Mouse (Mus musculus) urinary bladder, postnatal 4 days (tissue): ENCODE measurements around the gene Kcnq1.

ENCODE experiments used
- DNase-seq, 2 experiments: peaks; one replicate each; pipeline ENCODE4 v3.0.0; 2021 to 2022; ENCODE audit warnings: low spot score in 2 of 2

The Kcnq1 gene

GRCm38 (mm10) chr7:143106062-143106461 is at the start of gene Kcnq1:
Gene Kcnq1 (plus strand): TSS chr7:143106362.
- no peak for DNase-seq

- DNase-seq, result no peak
Measured at GRCm38 (mm10) chr7:143057023-143057422, 49.1 kb upstream of the Kcnq1 start.

GRCm38 (mm10) chr7:143057667-143058220 is 48.4 kb upstream of the Kcnq1 start:
- DNase-seq, result no peak

- DNase-seq, result no peak
Measured at GRCm38 (mm10) chr7:143058221-143058697, 47.9 kb upstream of the Kcnq1 start.

GRCm38 (mm10) chr7:143059202-143059870 is 46.8 kb upstream of the Kcnq1 start:
- no peak for DNase-seq

- DNase-seq, result no peak
Measured at GRCm38 (mm10) chr7:143062704-143063103, 43.5 kb upstream of the Kcnq1 start.

GRCm38 (mm10) chr7:143064226-143064625 is 41.9 kb upstream of the Kcnq1 start:
- no peak for DNase-seq

- no peak for DNase-seq
Measured at GRCm38 (mm10) chr7:143065692-143066091, 40.5 kb upstream of the Kcnq1 start.

- DNase-seq, result no peak
Measured at GRCm38 (mm10) chr7:143067469-143067868, 38.7 kb upstream of the Kcnq1 start.

- DNase-seq, result no peak
Measured at GRCm38 (mm10) chr7:143067897-143068296, 38.3 kb upstream of the Kcnq1 start.

- DNase-seq, result peak; percentile 45 to 65
Measured at GRCm38 (mm10) chr7:143068316-143068881, 37.8 kb upstream of the Kcnq1 start.

GRCm38 (mm10) chr7:143068882-143069591 is 37.1 kb upstream of the Kcnq1 start, which contains the start of gene Tssc4:
Gene Tssc4 (plus strand): TSS chr7:143069249.
- peak; percentile 96 to 98 for DNase-seq

GRCm38 (mm10) chr7:143069751-143070400 is 36.3 kb upstream of the Kcnq1 start:
- DNase-seq, result no peak

- DNase-seq, result no peak
Measured at GRCm38 (mm10) chr7:143070506-143071070, 35.6 kb upstream of the Kcnq1 start.

- no peak for DNase-seq
Measured at GRCm38 (mm10) chr7:143072605-143073004, 33.6 kb upstream of the Kcnq1 start.

GRCm38 (mm10) chr7:143073086-143073485 is 33.1 kb upstream of the Kcnq1 start:
- DNase-seq, result no peak

GRCm38 (mm10) chr7:143075394-143075793 is 30.8 kb upstream of the Kcnq1 start:
- no peak for DNase-seq

GRCm38 (mm10) chr7:143077351-143077750 is 28.8 kb upstream of the Kcnq1 start:
- no peak for DNase-seq

GRCm38 (mm10) chr7:143082024-143082423 is 24.1 kb upstream of the Kcnq1 start:
- DNase-seq, result no peak

GRCm38 (mm10) chr7:143083708-143084107 is 22.5 kb upstream of the Kcnq1 start:
- no peak for DNase-seq

- DNase-seq, result peak; percentile 54 to 80
Measured at GRCm38 (mm10) chr7:143086366-143086765, 19.8 kb upstream of the Kcnq1 start.
